Mouse (Mus musculus) ovary, postnatal 14 days (tissue): Measurements from ENCODE around the gene Espn.

ENCODE experiments used
- DNase-seq: peaks from one replicate; pipeline ENCODE4 v3.0.0; 2022; ENCODE audit warnings: low spot score

Espn gene

GRCm38 (mm10) chr4:152097911-152098799 lies 54.0 kb downstream of the Espn start:
- no peak for DNase-seq

DNA sequence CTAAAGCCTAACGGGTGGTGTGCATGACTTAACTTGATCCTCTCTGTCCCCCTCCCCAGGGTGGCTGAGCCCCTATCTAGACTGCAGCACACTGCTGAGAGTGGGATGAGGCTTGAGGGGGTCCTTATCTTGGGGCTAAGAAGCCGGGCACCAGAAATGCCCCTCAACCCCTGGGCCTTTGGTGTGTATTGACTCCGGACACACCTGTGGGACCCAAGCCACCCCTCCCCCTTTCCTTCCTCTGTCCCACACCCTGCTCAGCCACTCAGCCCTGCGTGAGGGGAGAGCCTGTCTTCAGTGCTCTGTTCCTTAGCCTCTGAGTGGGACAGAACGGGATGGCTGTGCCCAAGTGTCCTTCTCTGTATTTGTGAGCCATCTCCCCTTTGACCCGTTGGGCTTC lies 55.2 kb downstream of the Espn start:
- DNase-seq = no peak

- peak; percentile 60 for DNase-seq
These were observed 55.9 kb downstream of the Espn start for GRCm38 (mm10) chr4:152095937-152096910.

- DNase-seq = no peak
These were observed 57.9 kb downstream of the Espn start for GRCm38 (mm10) chr4:152094233-152094632.

GRCm38 (mm10) chr4:152092751-152093293 lies 59.3 kb downstream of the Espn start:
- DNase-seq = no peak

DNA sequence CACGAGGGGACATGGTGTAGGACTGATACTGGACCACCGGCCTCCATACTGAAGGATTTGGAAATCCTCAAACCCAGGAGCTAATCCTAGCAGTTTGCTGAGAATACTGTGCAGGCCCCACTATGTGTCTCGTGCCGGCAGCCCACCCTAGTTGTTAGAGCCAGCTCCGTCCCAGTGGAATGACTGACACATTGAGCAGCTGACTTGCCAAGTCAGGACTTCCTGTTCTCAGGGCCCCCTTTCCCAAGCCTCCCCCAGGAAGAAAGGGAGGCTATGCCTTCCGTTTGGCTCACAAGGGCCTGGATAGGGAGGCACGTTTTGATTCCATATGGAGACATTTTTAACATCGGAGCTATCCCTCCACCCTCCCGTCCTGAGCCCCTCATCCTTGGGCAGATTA lies 62.0 kb downstream of the Espn start:
- no peak for DNase-seq

DNA sequence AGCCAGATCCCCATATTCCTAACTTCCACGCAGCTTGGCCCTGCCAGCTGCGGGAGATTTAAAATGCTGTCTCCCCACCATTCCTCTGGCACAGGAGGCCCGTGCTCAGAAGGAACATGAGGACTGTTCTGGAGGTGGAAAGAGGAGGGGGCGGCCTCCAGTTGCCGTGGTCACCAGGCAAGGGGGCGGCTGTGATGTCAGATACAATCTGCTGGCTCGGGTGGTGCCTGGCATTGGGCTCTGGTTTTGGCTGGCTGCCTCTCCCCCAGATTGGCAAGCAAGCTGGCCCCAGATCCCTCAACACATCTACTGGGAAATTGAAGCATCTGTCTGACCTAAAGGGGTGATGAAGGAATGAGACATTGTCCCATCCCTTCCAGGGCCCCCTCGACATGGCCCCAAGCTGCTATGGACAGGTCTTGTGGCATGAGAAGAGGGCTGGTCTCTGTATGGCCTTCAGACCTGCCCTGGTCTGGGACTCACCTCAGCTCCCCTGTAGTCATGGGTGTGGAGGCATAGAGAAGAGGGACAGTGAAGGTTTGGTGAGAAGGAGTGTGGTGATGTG lies 63.5 kb downstream of the Espn start:
- DNase-seq = no peak

DNA sequence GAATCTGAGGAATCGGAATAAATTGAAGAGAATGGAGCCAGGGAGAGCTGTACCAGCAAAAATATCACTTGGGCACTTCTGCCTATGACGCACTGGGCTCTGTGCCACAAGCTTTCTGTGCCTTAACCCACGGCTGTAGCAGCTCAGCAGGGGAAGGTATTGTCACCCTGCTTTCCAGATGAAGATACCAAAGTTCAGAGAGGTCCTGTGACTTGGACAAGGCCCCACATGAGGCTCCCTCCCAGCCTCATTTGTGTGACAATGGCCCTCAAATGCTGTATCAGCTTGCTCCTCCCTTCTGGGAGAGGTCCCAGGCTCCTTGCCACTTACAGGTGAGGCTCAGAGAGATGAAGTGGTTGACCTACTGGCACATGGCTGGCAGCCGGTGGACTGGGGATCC lies 64.0 kb downstream of the Espn start:
- DNase-seq = no peak

DNA sequence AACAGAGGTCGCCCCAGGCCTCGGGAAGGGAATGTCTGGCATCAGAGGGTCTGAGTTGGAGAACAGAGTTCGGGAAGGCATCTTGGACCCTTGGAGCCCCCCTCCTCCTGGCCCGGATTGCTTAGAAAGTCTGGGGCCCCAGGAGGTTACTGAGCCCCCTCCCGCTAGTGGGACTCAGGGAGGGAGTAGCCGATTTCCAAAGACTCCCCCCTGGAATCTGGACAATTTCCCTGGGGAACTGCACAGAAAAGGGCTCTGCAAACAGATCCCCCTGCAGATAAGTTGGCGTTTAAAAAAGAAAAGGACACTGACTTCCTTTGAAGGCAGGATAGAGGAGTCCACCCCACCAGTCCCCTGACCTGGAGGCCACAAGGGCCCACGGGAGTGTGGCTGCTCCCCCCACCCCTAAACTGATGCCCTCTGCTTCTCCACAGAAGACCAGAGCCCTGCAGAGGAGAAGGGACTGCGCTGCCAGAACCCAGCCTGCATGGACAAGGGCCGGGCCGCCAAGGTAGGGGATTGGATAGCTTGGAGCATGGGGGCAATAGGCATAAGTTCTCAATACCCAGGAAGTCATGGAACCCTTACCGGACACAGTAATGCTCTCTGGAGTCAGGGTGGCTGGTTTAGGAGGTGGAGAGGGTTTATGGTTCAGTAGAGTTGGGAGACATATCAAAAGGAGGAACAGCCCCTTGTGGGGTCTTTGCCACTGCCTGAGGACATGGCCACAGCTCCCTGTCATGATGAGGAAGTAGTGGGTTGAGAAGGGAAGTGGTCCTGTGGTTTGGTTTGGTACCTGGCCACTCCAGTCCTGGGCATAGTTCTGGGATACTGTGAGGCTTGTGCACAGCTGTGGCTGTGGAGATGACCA lies 64.7 kb downstream of the Espn start:
- no peak for DNase-seq

- peak; percentile 55 for DNase-seq
These were observed 65.5 kb downstream of the Espn start for GRCm38 (mm10) chr4:152086505-152087210.

DNA sequence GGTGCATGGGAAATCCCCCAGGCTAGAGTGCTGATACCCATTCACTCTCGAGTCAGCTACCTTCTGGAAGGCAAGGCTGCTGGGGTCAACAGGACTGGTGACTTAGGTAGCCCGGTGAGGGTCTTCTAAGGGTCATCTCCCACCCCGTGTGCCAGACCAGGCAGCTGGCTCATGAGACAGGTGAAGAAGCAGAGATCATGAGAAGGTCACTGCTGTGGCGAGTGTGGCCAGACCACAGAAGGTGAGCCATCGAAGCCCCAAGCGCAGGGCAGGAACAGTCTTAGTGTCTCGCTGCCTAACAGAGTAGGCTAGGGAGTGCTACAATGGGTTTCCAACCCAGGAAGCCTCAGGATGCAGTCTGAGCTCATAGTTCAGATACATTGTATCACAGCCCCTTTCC lies 67.6 kb downstream of the Espn start:
- no peak for DNase-seq

GRCm38 (mm10) chr4:152083611-152084220 lies 68.5 kb downstream of the Espn start:
- no peak for DNase-seq

GRCm38 (mm10) chr4:152079931-152080330 lies 72.2 kb downstream of the Espn start:
- DNase-seq = no peak

DNA sequence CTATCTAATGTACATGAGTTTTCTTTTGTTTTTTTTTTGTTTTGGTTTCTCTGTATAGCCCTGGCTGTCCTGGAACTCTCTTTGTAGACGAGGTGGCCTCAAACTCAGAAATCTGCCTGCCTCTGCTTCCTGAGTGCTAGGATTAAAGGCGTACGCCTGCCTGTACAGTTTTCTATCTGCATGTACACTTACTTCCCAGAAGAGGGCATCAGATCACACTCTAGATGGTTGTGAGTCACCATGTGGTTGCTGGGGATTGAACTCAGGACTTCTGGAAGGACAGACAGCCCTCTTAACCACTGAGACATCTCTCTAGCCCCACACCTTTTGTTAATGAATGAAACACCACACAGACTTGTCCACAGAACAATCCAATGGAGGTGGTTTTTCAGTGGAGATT lies 72.9 kb downstream of the Espn start:
- no peak for DNase-seq

DNA sequence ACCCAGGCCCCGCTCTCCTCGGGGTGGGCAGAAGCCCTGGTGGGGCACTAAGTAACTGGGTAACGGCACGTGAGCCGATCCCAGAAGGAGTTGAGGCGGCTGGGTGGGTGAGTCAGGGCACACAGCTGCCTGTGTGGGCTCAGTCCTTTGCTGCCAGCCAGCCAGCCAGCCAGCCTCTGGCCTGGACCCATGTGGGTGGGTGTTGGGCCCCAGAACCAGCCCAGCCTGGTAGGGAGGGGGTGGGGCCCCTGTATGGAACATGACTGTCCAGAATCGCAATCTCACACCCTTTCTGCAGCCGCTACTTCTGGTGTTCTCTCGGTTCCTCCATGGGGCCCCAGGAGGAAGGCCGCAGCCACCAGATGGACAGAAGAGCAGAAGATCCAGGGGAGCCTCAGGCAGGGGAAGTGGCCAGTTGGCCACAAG lies 74.1 kb downstream of the Espn start:
- DNase-seq = no peak

- no peak for DNase-seq
These were observed 75.0 kb downstream of the Espn start for GRCm38 (mm10) chr4:152077191-152077590.

- DNase-seq = no peak
These were observed 77.6 kb downstream of the Espn start for GRCm38 (mm10) chr4:152074548-152074947.

DNA sequence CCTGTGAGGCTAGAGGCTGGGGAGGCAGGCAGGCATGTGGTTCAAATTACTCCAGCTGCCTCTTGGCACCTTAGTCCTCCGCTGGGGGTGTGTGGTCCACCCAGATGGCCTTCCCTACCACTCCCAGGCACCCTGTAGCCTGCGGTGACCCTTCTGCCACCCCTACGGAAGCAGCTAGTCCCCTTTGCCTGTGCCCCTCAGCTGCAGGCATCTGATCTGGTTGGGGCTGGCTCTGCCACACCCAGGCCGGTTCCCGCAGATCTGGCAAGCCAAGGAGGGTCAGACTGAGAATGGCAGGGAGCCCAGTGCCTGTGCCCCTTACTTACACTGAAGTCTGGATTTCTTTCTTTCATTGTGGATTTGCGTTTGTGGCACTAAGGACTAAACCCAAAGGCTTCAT lies 78.5 kb downstream of the Espn start:
- no peak for DNase-seq

GRCm38 (mm10) chr4:152072655-152073054 lies 79.5 kb downstream of the Espn start:
- no peak for DNase-seq

DNA sequence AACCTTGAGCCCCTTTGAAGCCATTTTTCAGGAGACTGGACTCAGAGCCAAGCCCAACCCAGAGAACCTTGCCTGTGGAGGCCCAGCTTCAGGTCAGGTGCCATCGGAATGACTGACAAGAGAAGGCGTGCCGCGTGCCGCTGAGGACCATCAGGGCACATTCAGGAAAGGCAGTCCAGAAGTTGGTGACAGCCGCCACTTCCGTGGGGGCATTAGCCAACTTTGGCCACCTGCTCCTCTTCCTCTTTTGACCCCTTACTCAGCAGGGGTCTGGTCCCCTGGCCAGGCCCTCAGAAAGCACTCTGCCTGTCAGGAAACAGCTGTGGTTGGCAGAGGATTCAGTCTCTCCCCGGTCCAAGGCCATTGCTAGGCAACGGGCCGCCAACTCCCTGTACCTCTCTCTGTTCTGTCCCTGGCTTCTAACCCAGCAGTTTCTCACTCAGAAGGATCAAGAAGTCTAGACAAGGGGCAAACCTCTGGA lies 80.0 kb downstream of the Espn start, which contains the start of gene Plekhg5:
Plekhg5 (plus strand) TSS at position 378 of the 481 bp plus-strand sequence.
- no peak for DNase-seq
